Mouse (Mus musculus): ENCODE results near the gene Mcm8. TPM values are rescaled to one million over a fixed set of nuclear protein-coding genes. Genes with fewer than 3 reads are reported as not detected.

Mcm8 gene
- total RNA-seq (2014; rRNA removed), result 2.4 and 3.3 TPM in 2 replicates
- 4.0 and 4.7 TPM in 2 replicates for polyA plus RNA-seq (2015; fragmentation: Nextera tagmentation; extraction: Ambion mirVana)

- Histone ChIP-seq H3K9me3 (ENCODE audit: low read length) (no peaks in the 10 kb centered on the region), H3K36me3 (ENCODE audit: insufficient read depth, low read length) (peaks cover 12% of the 10 kb centered on the region), H3K4me1 (ENCODE audit: insufficient read depth, low read length) (no peaks in the 10 kb centered on the region), H3K4me3 (ENCODE audit: low read depth, low read length) (peak within 1 kb of the TSS; percentile 78), H3K4me2 (ENCODE audit: low read depth, low read length, poor library complexity, severe bottlenecking) (peak within 1 kb of the TSS; percentile 68), H3K27ac (ENCODE audit: low read depth, low read length) (0 out of 2 replicates have a peak within 1 kb of the TSS, but pooled peaks have one; percentile 13), H3K9ac (replicated peaks; ENCODE audit: low read length, poor library complexity, severe bottlenecking) (peak within 1 kb of the TSS; percentile 63), H3K27me3 (ENCODE audit: insufficient read depth, low read length) (no peaks in the 10 kb centered on the region)
- DNase-seq (ENCODE audit: low spot score), result peak; percentile 99
- peak; percentile 58 for TF ChIP-seq CTCF (IDR thresholded peaks at IDR 0.05)
- peak; percentile 99 for ATAC-seq (ENCODE audit: low FRiP score)
- WGBS, result under 1% methylated on average over 59 of the region's 59 CpGs
Observed at GRCm38 (mm10) chr2:132815608-132816314, at the start of gene Mcm8, which contains the start of gene Trmt6. Gene Mcm8 (plus strand): TSS chr2:132816141. Gene Trmt6 (minus strand): TSS chr2:132816055.

- no peak for ATAC-seq (ENCODE audit: low FRiP score)
- H3K36me3 ChIP-seq (ENCODE audit: insufficient read depth, low read length), result no peaks in the 10 kb centered on the region
- no peaks in the 10 kb centered on the region for H3K27me3 ChIP-seq (ENCODE audit: insufficient read depth, low read length)
- H3K27ac ChIP-seq (ENCODE audit: low read depth, low read length), result no peak overlapping the region
- 85% methylated on average over 1 of the region's 1 CpGs for WGBS
- H3K9me3 ChIP-seq (ENCODE audit: low read length), result no peaks in the 10 kb centered on the region
- no peak for TF ChIP-seq CTCF (IDR thresholded peaks at IDR 0.05)
- DNase-seq (ENCODE audit: low spot score), result no peak
- H3K9ac ChIP-seq (replicated peaks; ENCODE audit: low read length, poor library complexity, severe bottlenecking), result no peak overlapping the region
- H3K4me3 ChIP-seq (ENCODE audit: low read depth, low read length), result no peak overlapping the region
- H3K4me2 ChIP-seq (ENCODE audit: low read depth, low read length, poor library complexity, severe bottlenecking), result no peak overlapping the region
- no peaks in the 10 kb centered on the region for H3K4me1 ChIP-seq (ENCODE audit: insufficient read depth, low read length)
Observed at GRCm38 (mm10) chr2:132770822-132771221, 45.1 kb upstream of the Mcm8 start.

GRCm38 (mm10) chr2:132780978-132781377 is 35.0 kb upstream of the Mcm8 start, which contains the start of gene Chgb:
Gene Chgb (plus strand): TSS chr2:132781278.
- peaks cover 6% of the 10 kb centered on the region; the same call in 1 of the 2 replicates for H3K4me1 ChIP-seq (ENCODE audit: insufficient read depth, low read length)

GRCm38 (mm10) chr2:132781439-132782068 is 34.4 kb upstream of the Mcm8 start:
- Histone ChIP-seq H3K4me2 (ENCODE audit: low read depth, low read length, poor library complexity, severe bottlenecking) (peak overlapping the region; percentile 50), H3K9me3 (ENCODE audit: low read length) (no peaks in the 10 kb centered on the region), H3K9ac (replicated peaks; ENCODE audit: low read length, poor library complexity, severe bottlenecking) (peak overlapping the region; percentile 87), H3K4me3 (ENCODE audit: low read depth, low read length) (peak overlapping the region; percentile 65), H3K27ac (ENCODE audit: low read depth, low read length) (peak overlapping the region; percentile 92), H3K36me3 (ENCODE audit: insufficient read depth, low read length) (no peaks in the 10 kb centered on the region), H3K4me1 (ENCODE audit: insufficient read depth, low read length) (peaks cover 6% of the 10 kb centered on the region; the same call in 1 of the 2 replicates), H3K27me3 (ENCODE audit: insufficient read depth, low read length) (no peaks in the 10 kb centered on the region)
- peak; percentile 43 for TF ChIP-seq CTCF (IDR thresholded peaks at IDR 0.05)
- DNase-seq (ENCODE audit: low spot score) (peak; percentile 86), ATAC-seq (ENCODE audit: low FRiP score) (peak; percentile 95)
- WGBS, result under 1% methylated on average over 41 of the region's 41 CpGs

More at GRCm38 (mm10) chr2:132780978-132781377, 35.0 kb upstream of the Mcm8 start, which contains the start of gene Chgb:
- Histone ChIP-seq H3K9ac (replicated peaks; ENCODE audit: low read length, poor library complexity, severe bottlenecking) (peak within 1 kb of the TSS; percentile 87), H3K27me3 (ENCODE audit: insufficient read depth, low read length) (no peaks in the 10 kb centered on the region), H3K36me3 (ENCODE audit: insufficient read depth, low read length) (no peaks in the 10 kb centered on the region), H3K4me3 (ENCODE audit: low read depth, low read length) (peak within 1 kb of the TSS; percentile 65), H3K27ac (ENCODE audit: low read depth, low read length) (peak within 1 kb of the TSS; percentile 92), H3K9me3 (ENCODE audit: low read length) (no peaks in the 10 kb centered on the region), H3K4me2 (ENCODE audit: low read depth, low read length, poor library complexity, severe bottlenecking) (peak within 1 kb of the TSS; percentile 50)
- ATAC-seq (ENCODE audit: low FRiP score) (peak; percentile 25), DNase-seq (ENCODE audit: low spot score) (no peak)
- WGBS, result 7% methylated on average over 4 of the region's 4 CpGs
- no peak for TF ChIP-seq CTCF (IDR thresholded peaks at IDR 0.05)

- DNase-seq (ENCODE audit: low spot score) (no peak), ATAC-seq (ENCODE audit: low FRiP score) (no peak)
- 0 out of 2 replicates have a peak, but pooled peaks cover 3% of the 10 kb centered on the region for H3K4me1 ChIP-seq (ENCODE audit: insufficient read depth, low read length)
- no peak overlapping the region for H3K9ac ChIP-seq (replicated peaks; ENCODE audit: low read length, poor library complexity, severe bottlenecking)
- no peak overlapping the region for H3K4me3 ChIP-seq (ENCODE audit: low read depth, low read length)
- H3K4me2 ChIP-seq (ENCODE audit: low read depth, low read length, poor library complexity, severe bottlenecking), result no peak overlapping the region
- no peaks in the 10 kb centered on the region for H3K27me3 ChIP-seq (ENCODE audit: insufficient read depth, low read length)
- no peaks in the 10 kb centered on the region for H3K9me3 ChIP-seq (ENCODE audit: low read length)
- peaks cover 4% of the 10 kb centered on the region; the same call in 1 of the 2 replicates for H3K36me3 ChIP-seq (ENCODE audit: insufficient read depth, low read length)
- no peak for TF ChIP-seq CTCF (IDR thresholded peaks at IDR 0.05)
- H3K27ac ChIP-seq (ENCODE audit: low read depth, low read length), result no peak overlapping the region
- 80% methylated on average over 6 of the region's 6 CpGs for WGBS
Observed at GRCm38 (mm10) chr2:132784039-132784438, 31.9 kb upstream of the Mcm8 start.

Data from midbrain, postnatal 0 days (tissue).